Mouse (Mus musculus): ENCODE data around the gene Rab8b. TPM values are rescaled to one million over a fixed set of nuclear protein-coding genes. Genes with fewer than 3 reads are reported as not detected.
"Not testable (repeated sequence)": the region's sequence is repeated elsewhere in the genome, so short reads cannot be mapped to it uniquely, and the experiment has no call there.

The Rab8b gene
- polyA plus RNA-seq, 1 experiment from 2014 or later = 29.2 TPM

- Histone ChIP-seq H3K4me3 (replicated peaks) (peak overlapping the region; percentile 92), H3K27ac (replicated peaks) (peak overlapping the region; percentile 97), H3K36me3 (replicated peaks) (peaks cover 26% of the 10 kb centered on the region), H3K4me2 (peak overlapping the region; percentile 92), H3K4me1 (replicated peaks) (peaks cover 79% of the 10 kb centered on the region), H3K9ac (peak overlapping the region; percentile 45), H3K27me3 (no peaks in the 10 kb centered on the region), H3K9me3 (replicated peaks) (no peaks in the 10 kb centered on the region)
- peak; percentile 66 for ATAC-seq (ENCODE audit: insufficient read depth)
- 14% methylated on average over 9 of the region's 9 CpGs for WGBS (ENCODE audit: insufficient replicate concordance)
These were observed 3.4 kb downstream of the Rab8b start for GRCm38 (mm10) chr9:66915869-66916785.

- Histone ChIP-seq H3K4me1 (replicated peaks) (peaks cover 79% of the 10 kb centered on the region), H3K9me3 (replicated peaks) (no peaks in the 10 kb centered on the region), H3K27ac (replicated peaks) (peak overlapping the region; percentile 97), H3K36me3 (replicated peaks) (peaks cover 33% of the 10 kb centered on the region), H3K27me3 (no peaks in the 10 kb centered on the region), H3K4me2 (peak overlapping the region; percentile 92), H3K9ac (peak overlapping the region; percentile 25), H3K4me3 (replicated peaks) (peak overlapping the region; percentile 92)
- WGBS (ENCODE audit: insufficient replicate concordance) = 20% methylated on average over 5 of the region's 5 CpGs
- no peak for ATAC-seq (ENCODE audit: insufficient read depth)
These were observed 4.1 kb downstream of the Rab8b start for GRCm38 (mm10) chr9:66915401-66915800.

- Histone ChIP-seq H3K4me2 (peak overlapping the region; percentile 92), H3K27me3 (no peaks in the 10 kb centered on the region), H3K9me3 (replicated peaks) (no peaks in the 10 kb centered on the region), H3K4me1 (replicated peaks) (peaks cover 83% of the 10 kb centered on the region), H3K9ac (0 out of 2 replicates have a peak overlapping the region, but pooled peaks have one; percentile 30), H3K27ac (replicated peaks) (peak overlapping the region; percentile 97), H3K4me3 (replicated peaks) (peak overlapping the region; percentile 46; the same call in 1 of the 2 replicates), H3K36me3 (replicated peaks) (peaks cover 39% of the 10 kb centered on the region)
- no peak for ATAC-seq (ENCODE audit: insufficient read depth)
- WGBS (ENCODE audit: insufficient replicate concordance) = 63% methylated on average over 3 of the region's 3 CpGs
These were observed 4.9 kb downstream of the Rab8b start for GRCm38 (mm10) chr9:66914540-66914939.

- Histone ChIP-seq H3K4me1 (replicated peaks) (peaks cover 90% of the 10 kb centered on the region), H3K4me2 (peak overlapping the region; percentile 92), H3K27ac (replicated peaks) (peak overlapping the region; percentile 97), H3K4me3 (replicated peaks) (peak overlapping the region; percentile 46), H3K36me3 (replicated peaks) (peaks cover 44% of the 10 kb centered on the region), H3K9ac (peak overlapping the region; percentile 37)
- ATAC-seq (ENCODE audit: insufficient read depth) = peak; percentile 50
- H3K27me3 ChIP-seq; H3K9me3 ChIP-seq (replicated peaks): not testable (repeated sequence)
- WGBS (ENCODE audit: insufficient replicate concordance) = 33% methylated on average over 5 of the region's 5 CpGs
These were observed 6.1 kb downstream of the Rab8b start for GRCm38 (mm10) chr9:66913254-66913934.

- Histone ChIP-seq H3K4me2 (peak overlapping the region; percentile 92), H3K27me3 (no peaks in the 10 kb centered on the region), H3K36me3 (replicated peaks) (peaks cover 43% of the 10 kb centered on the region), H3K9ac (peak overlapping the region; percentile 37; the same call in 1 of the 2 replicates), H3K4me3 (replicated peaks) (peak overlapping the region; percentile 46), H3K4me1 (replicated peaks) (peaks cover 92% of the 10 kb centered on the region), H3K27ac (replicated peaks) (peak overlapping the region; percentile 97), H3K9me3 (replicated peaks) (no peaks in the 10 kb centered on the region)
- ATAC-seq (ENCODE audit: insufficient read depth) = no peak
These were observed 7.2 kb downstream of the Rab8b start for GRCm38 (mm10) chr9:66912304-66912703.

- H3K9me3 ChIP-seq (replicated peaks) = no peaks in the 10 kb centered on the region
These were observed 8.8 kb downstream of the Rab8b start for GRCm38 (mm10) chr9:66910677-66911076.

GRCm38 (mm10) chr9:66909922-66910321 is 9.6 kb downstream of the Rab8b start:
- no peaks in the 10 kb centered on the region for H3K9me3 ChIP-seq (replicated peaks)
- H3K36me3 ChIP-seq (replicated peaks) = peaks cover 45% of the 10 kb centered on the region
- 41% methylated on average over 7 of the region's 7 CpGs for WGBS (ENCODE audit: insufficient replicate concordance)
- no peak overlapping the region for H3K9ac ChIP-seq
- ATAC-seq (ENCODE audit: insufficient read depth) = no peak
- H3K4me2 ChIP-seq = peak overlapping the region; percentile 92; the same call in 1 of the 2 replicates
- H3K27ac ChIP-seq (replicated peaks) = peak overlapping the region; percentile 38; the same call in 1 of the 2 replicates
- no peaks in the 10 kb centered on the region for H3K27me3 ChIP-seq
- no peak overlapping the region for H3K4me3 ChIP-seq (replicated peaks)
- peaks cover 87% of the 10 kb centered on the region for H3K4me1 ChIP-seq (replicated peaks)

More at GRCm38 (mm10) chr9:66910677-66911076, 8.8 kb downstream of the Rab8b start:
- Histone ChIP-seq H3K9ac (no peak overlapping the region), H3K4me1 (replicated peaks) (peaks cover 93% of the 10 kb centered on the region), H3K4me3 (replicated peaks) (0 out of 2 replicates have a peak overlapping the region, but pooled peaks have one; percentile 35), H3K27ac (replicated peaks) (peak overlapping the region; percentile 29; the same call in 1 of the 2 replicates), H3K27me3 (no peaks in the 10 kb centered on the region), H3K4me2 (peak overlapping the region; percentile 92), H3K36me3 (replicated peaks) (peaks cover 45% of the 10 kb centered on the region)
- WGBS (ENCODE audit: insufficient replicate concordance) = 33% methylated on average over 5 of the region's 5 CpGs
- no peak for ATAC-seq (ENCODE audit: insufficient read depth)

- H3K4me3 ChIP-seq (replicated peaks) = no peak overlapping the region
- H3K36me3 ChIP-seq (replicated peaks) = peaks cover 47% of the 10 kb centered on the region
- WGBS (ENCODE audit: insufficient replicate concordance) = 62% methylated on average over 5 of the region's 5 CpGs
- no peaks in the 10 kb centered on the region for H3K9me3 ChIP-seq (replicated peaks)
- 0 out of 2 replicates have a peak overlapping the region, but pooled peaks have one; percentile 15 for H3K27ac ChIP-seq (replicated peaks)
- no peaks in the 10 kb centered on the region for H3K27me3 ChIP-seq
- peaks cover 74% of the 10 kb centered on the region for H3K4me1 ChIP-seq (replicated peaks)
- ATAC-seq (ENCODE audit: insufficient read depth) = no peak
- H3K9ac ChIP-seq = no peak overlapping the region
- no peak overlapping the region for H3K4me2 ChIP-seq
These were observed 11.6 kb downstream of the Rab8b start for GRCm38 (mm10) chr9:66907746-66908397.

GRCm38 (mm10) chr9:66907126-66907525 is 12.4 kb downstream of the Rab8b start:
- no peaks in the 10 kb centered on the region for H3K27me3 ChIP-seq
- no peak overlapping the region for H3K4me2 ChIP-seq
- H3K9me3 ChIP-seq (replicated peaks) = no peaks in the 10 kb centered on the region
- ATAC-seq (ENCODE audit: insufficient read depth) = no peak
- peaks cover 67% of the 10 kb centered on the region for H3K4me1 ChIP-seq (replicated peaks)
- H3K36me3 ChIP-seq (replicated peaks) = peaks cover 48% of the 10 kb centered on the region
- WGBS (ENCODE audit: insufficient replicate concordance) = 87% methylated on average over 8 of the region's 8 CpGs
- no peak overlapping the region for H3K9ac ChIP-seq
- H3K4me3 ChIP-seq (replicated peaks) = no peak overlapping the region
- no peak overlapping the region for H3K27ac ChIP-seq (replicated peaks)

- H3K27ac ChIP-seq (replicated peaks) = no peak overlapping the region
- peaks cover 47% of the 10 kb centered on the region for H3K36me3 ChIP-seq (replicated peaks)
- 87% methylated on average over 9 of the region's 9 CpGs for WGBS (ENCODE audit: insufficient replicate concordance)
- ATAC-seq (ENCODE audit: insufficient read depth) = no peak
- no peaks in the 10 kb centered on the region for H3K9me3 ChIP-seq (replicated peaks)
- H3K4me1 ChIP-seq (replicated peaks) = peaks cover 61% of the 10 kb centered on the region
- no peak overlapping the region for H3K9ac ChIP-seq
- H3K27me3 ChIP-seq = no peaks in the 10 kb centered on the region
- no peak overlapping the region for H3K4me3 ChIP-seq (replicated peaks)
- no peak overlapping the region for H3K4me2 ChIP-seq
These were observed 13.5 kb downstream of the Rab8b start for GRCm38 (mm10) chr9:66905990-66906389.
